In genomic region chr1:134755548-134756189, GRCm38 (mm10) we compare ENCODE assay signal across 10 mouse cellular contexts.
A peak's percentile ranks its signal among the peaks of the same experiment; 100 is the strongest.
DNase-seq lines count a peak whose midpoint lies in the region; ATAC-seq lines count a peak whose summit lies in the region.
"Had no signal": no experiment of that assay in that cellular context is flagged by ENCODE, and none has a peak within 500 bp of the region (broad histone marks: within the 10 kb centered on the region; RNA-seq: fewer than 3 reads in every experiment).

No protein-coding gene starts in this region.

- DNase-seq in heart, adult 11 months = peak; percentile 94
- no peak for DNase-seq in heart, postnatal 25 days (ENCODE audit: low spot score)
- no peak for DNase-seq in limb, embryonic 10.5 days (ENCODE audit: low spot score)
- no peak for DNase-seq in retina, postnatal 1 day
- DNase-seq: right cerebral cortex, postnatal 25 days; thymus, adult 18-20 months had no signal

- WGBS in limb, embryonic 15.5 days = 57% methylated on average over 13 of the region's 13 CpGs
- 75% methylated on average over 13 of the region's 13 CpGs for WGBS in limb, embryonic 10.5 days
- 55% methylated on average over 13 of the region's 13 CpGs for WGBS in intestine, embryonic 15.5 days
- 54% methylated on average over 13 of the region's 13 CpGs for WGBS in neural tube, embryonic 14.5 days

- ATAC-seq in limb, embryonic 15.5 days (ENCODE audit: insufficient number of reproducible peaks, low FRiP score, low TSS enrichment, low read depth) = no peak
- no peak for ATAC-seq in intestine, embryonic 15.5 days
- ATAC-seq in neural tube, embryonic 14.5 days (ENCODE audit: low read depth) = peak; percentile 10; the same call in 1 of the 2 replicates

- no peak overlapping the region for H3K4me3 ChIP-seq in limb, embryonic 15.5 days
- H3K4me3 ChIP-seq in limb, embryonic 10.5 days = no peak overlapping the region
- no peak overlapping the region for H3K4me3 ChIP-seq in intestine, embryonic 15.5 days (replicated peaks)
- H3K4me3 ChIP-seq in neural tube, embryonic 14.5 days (ENCODE audit: low read depth, low read length) = no peak overlapping the region

- H3K4me2 ChIP-seq in limb, embryonic 15.5 days = no peak overlapping the region
- H3K4me2 ChIP-seq in intestine, embryonic 15.5 days (replicated peaks) = no peak overlapping the region
- no peak overlapping the region for H3K4me2 ChIP-seq in neural tube, embryonic 14.5 days (ENCODE audit: low read depth, low read length)
- H3K4me2 ChIP-seq: heart, embryonic 11.5 days had no signal

- peak overlapping the region; percentile 59 for H3K27ac ChIP-seq in limb, embryonic 15.5 days
- H3K27ac ChIP-seq in limb, embryonic 10.5 days = no peak overlapping the region
- peak overlapping the region; percentile 52 for H3K27ac ChIP-seq in intestine, embryonic 15.5 days
- peak overlapping the region; percentile 58; the same call in 1 of the 2 replicates for H3K27ac ChIP-seq in neural tube, embryonic 14.5 days (ENCODE audit: low read depth, low read length)

- H3K36me3 ChIP-seq in limb, embryonic 15.5 days = peaks cover 25% of the 10 kb centered on the region; the same call in 1 of the 2 replicates
- peaks cover 3% of the 10 kb centered on the region; the same call in 1 of the 2 replicates for H3K36me3 ChIP-seq in limb, embryonic 10.5 days
- H3K36me3 ChIP-seq in intestine, embryonic 15.5 days = peaks cover 17% of the 10 kb centered on the region; the same call in 1 of the 2 replicates
- H3K36me3 ChIP-seq in neural tube, embryonic 14.5 days (ENCODE audit: control insufficient read depth, insufficient read depth, low read length) = no peaks in the 10 kb centered on the region

- H3K4me1 ChIP-seq in limb, embryonic 15.5 days = peaks cover 50% of the 10 kb centered on the region
- H3K4me1 ChIP-seq in limb, embryonic 10.5 days = peaks cover 16% of the 10 kb centered on the region
- H3K4me1 ChIP-seq in intestine, embryonic 15.5 days (replicated peaks) = peaks cover 53% of the 10 kb centered on the region
- peaks cover 18% of the 10 kb centered on the region; the same call in 1 of the 2 replicates for H3K4me1 ChIP-seq in neural tube, embryonic 14.5 days (ENCODE audit: control insufficient read depth, insufficient read depth, low read length)

- no peaks in the 10 kb centered on the region for H3K9me3 ChIP-seq in limb, embryonic 15.5 days
- no peaks in the 10 kb centered on the region for H3K9me3 ChIP-seq in limb, embryonic 10.5 days (replicated peaks)
- no peaks in the 10 kb centered on the region for H3K9me3 ChIP-seq in intestine, embryonic 15.5 days
- H3K9me3 ChIP-seq in neural tube, embryonic 14.5 days (ENCODE audit: control insufficient read depth, low read length) = no peaks in the 10 kb centered on the region

- no peak overlapping the region for H3K9ac ChIP-seq in limb, embryonic 15.5 days
- no peak overlapping the region for H3K9ac ChIP-seq in intestine, embryonic 15.5 days
- no peak overlapping the region for H3K9ac ChIP-seq in neural tube, embryonic 14.5 days (replicated peaks; ENCODE audit: low read depth, low read length)

- intact Hi-C loops in heart, postnatal 25 days (cut with DNase I) = no loop called here

- no peaks in the 10 kb centered on the region for H3K27me3 ChIP-seq in limb, embryonic 15.5 days
- no peaks in the 10 kb centered on the region for H3K27me3 ChIP-seq in limb, embryonic 10.5 days (ENCODE audit: low read depth, poor library complexity, severe bottlenecking)
- no peaks in the 10 kb centered on the region for H3K27me3 ChIP-seq in intestine, embryonic 15.5 days (replicated peaks)
- no peaks in the 10 kb centered on the region for H3K27me3 ChIP-seq in neural tube, embryonic 14.5 days (ENCODE audit: control insufficient read depth, insufficient read depth, low read length)
